In the genomic region with DNA sequence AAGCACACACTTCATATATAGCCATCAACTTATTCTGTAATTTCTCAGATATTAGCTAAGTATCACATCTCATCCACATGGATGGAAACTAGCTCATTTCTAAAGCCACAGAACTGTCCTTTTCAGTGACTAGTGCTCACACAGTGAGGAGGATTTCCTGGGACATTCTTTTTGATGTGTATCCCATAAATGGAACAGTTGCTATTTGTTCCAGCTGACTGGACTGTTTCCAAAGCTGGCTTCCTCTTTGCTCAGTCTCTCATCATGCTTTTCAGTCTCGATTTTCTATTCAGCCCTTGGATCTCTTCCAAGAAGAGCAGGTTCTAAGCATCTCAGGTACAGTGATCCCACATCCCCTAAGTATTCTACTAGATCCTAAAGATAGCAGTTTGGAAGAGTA, we compare ENCODE assay signal across 9 mouse cellular contexts.
DNase-seq lines count a peak whose midpoint lies in the region; ATAC-seq and TF ChIP-seq lines count a peak whose summit lies in the region.
"Had no signal": no experiment of that assay in that cellular context is flagged by ENCODE, and none has a peak within 500 bp of the region (broad histone marks: within the 10 kb centered on the region; RNA-seq: fewer than 3 reads in every experiment).

No protein-coding gene starts in this region.

- TF ChIP-seq CTCF in kidney, postnatal 0 days (IDR thresholded peaks at IDR 0.05; ENCODE audit: low read depth), result no peak

- no peak overlapping the region for H3K9ac ChIP-seq in kidney, postnatal 0 days (ENCODE audit: low read depth, low read length)
- H3K9ac ChIP-seq: liver, embryonic 15.5 days had no signal

- no peaks in the 10 kb centered on the region for H3K27me3 ChIP-seq in kidney, postnatal 0 days (ENCODE audit: insufficient read depth, low read length)
- H3K27me3 ChIP-seq in splenic B cell, adult 2 months (ENCODE audit: control insufficient read depth, insufficient read depth, low read length, poor library complexity, severe bottlenecking), result no peaks in the 10 kb centered on the region
- H3K27me3 ChIP-seq: liver, embryonic 15.5 days had no signal

- H3K4me2 ChIP-seq in kidney, postnatal 0 days (ENCODE audit: low read length), result no peak overlapping the region
- H3K4me2 ChIP-seq: liver, embryonic 15.5 days had no signal

- H3K27ac ChIP-seq in kidney, postnatal 0 days, result peak overlapping the region; percentile 26; the same call in 1 of the 2 replicates
- H3K27ac ChIP-seq: liver, embryonic 15.5 days had no signal

- intact Hi-C loops in left cerebral cortex, postnatal 4 days (cut with DNase I), result no loop called here

- WGBS in kidney, postnatal 0 days, result 0% methylated on average over 1 of the region's 1 CpGs

- no peaks in the 10 kb centered on the region for H3K9me3 ChIP-seq in kidney, postnatal 0 days (replicated peaks; ENCODE audit: low read length)
- H3K9me3 ChIP-seq: liver, embryonic 15.5 days had no signal

- ATAC-seq in kidney, postnatal 0 days (replicated peaks; ENCODE audit: low FRiP score, low read depth), result no peak

- DNase-seq in cerebellum, adult 9-11 months, result peak; percentile 41
- DNase-seq in cerebellum, adult 11 months, result no peak
- DNase-seq in kidney, postnatal 0 days (ENCODE audit: low spot score), result peak; percentile 47
- DNase-seq in kidney, postnatal 10 days, result no peak
- peak; percentile 38 for DNase-seq in retina, postnatal 1 day
- no peak for DNase-seq in retina, embryonic 14.5 days (ENCODE audit: low spot score)
- peak; percentile 4 for DNase-seq in splenic B cell, adult 2 months (ENCODE audit: low read depth, low spot score)
- DNase-seq in left cerebral cortex, postnatal 4 days, result no peak

- H3K4me3 ChIP-seq in kidney, postnatal 0 days (replicated peaks; ENCODE audit: low read depth, low read length), result no peak overlapping the region
- H3K4me3 ChIP-seq: liver, embryonic 15.5 days had no signal

- peaks cover 7% of the 10 kb centered on the region; the same call in 1 of the 2 replicates for H3K4me1 ChIP-seq in kidney, postnatal 0 days (replicated peaks; ENCODE audit: insufficient read depth, low read length)

- no peaks in the 10 kb centered on the region for H3K36me3 ChIP-seq in kidney, postnatal 0 days (ENCODE audit: insufficient read depth, low read length)
- H3K36me3 ChIP-seq in splenic B cell, adult 2 months (ENCODE audit: control insufficient read depth, insufficient read depth, low read length, poor library complexity, severe bottlenecking), result no peaks in the 10 kb centered on the region; the same call in 1 of the 2 replicates
- H3K36me3 ChIP-seq: liver, embryonic 15.5 days had no signal

Comparison
In these comparisons a context has a peak if more than half of its experiments do, and no peak if none do; other contexts are left out.
1. DNase-seq: peak in cerebellum, adult 9-11 months (single experiment), kidney, postnatal 0 days (single experiment), retina, postnatal 1 day (single experiment) and splenic B cell, adult 2 months (single experiment); none in cerebellum, adult 11 months (single experiment), kidney, postnatal 10 days (single experiment), retina, embryonic 14.5 days (single experiment) and left cerebral cortex, postnatal 4 days (single experiment).